Mouse (Mus musculus) thymus, postnatal 25 days (tissue): ENCODE results near the gene Aven.

Experiments
- DNase-seq: peaks from one replicate; pipeline ENCODE4 v3.0.0; 2022

Gene Aven

GRCm38 (mm10) chr2:112681817-112682216 lies 189.1 kb downstream of the Aven start:
- DNase-seq: no peak
